Mouse (Mus musculus) frontal cortex, postnatal 10 days (tissue): ENCODE measurements around the gene Gm28044.
"Not testable (repeated sequence)": the region's sequence is repeated elsewhere in the genome, so short reads cannot be mapped to it uniquely, and the experiment has no call there.

Experiments used
- DNase-seq, 2 experiments: peaks; one replicate each; pipeline ENCODE4 v3.0.0; 2022; ENCODE audit warnings: low spot score in 2 of 2, mixed read lengths in 1 of 2

Gm28044 gene

DNA sequence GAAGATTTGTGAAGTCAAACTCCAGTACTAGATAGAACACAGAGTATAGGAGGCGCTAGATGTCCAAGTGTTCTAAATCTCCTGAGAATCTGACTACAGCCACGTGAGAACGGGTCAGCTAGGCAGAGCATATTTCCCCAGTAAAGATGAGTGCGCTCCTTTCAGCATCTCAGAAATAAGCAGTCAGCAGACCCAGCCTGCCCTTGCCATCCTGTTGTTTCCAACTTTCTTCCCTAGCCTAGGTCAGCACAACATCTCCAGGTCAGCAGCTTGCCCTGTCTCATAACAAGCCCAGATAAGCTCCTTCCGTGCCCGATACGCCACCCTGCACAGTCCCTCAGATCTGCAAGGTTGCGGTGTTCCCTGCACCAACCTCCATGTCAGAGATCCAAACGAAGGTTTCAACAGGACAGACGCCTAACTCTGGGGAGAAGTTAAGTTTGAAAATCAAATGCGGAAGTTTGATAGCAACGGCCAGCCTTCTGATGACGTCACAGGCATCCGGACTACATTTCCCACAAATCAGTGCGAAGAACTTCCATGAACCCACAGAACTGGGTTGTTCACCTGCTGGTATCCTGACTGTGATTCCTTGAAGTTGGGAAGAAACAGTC lies at the start of gene Gm28044, which contains the start of gene Zfp953:
Gm28044 (minus strand) TSS at position 406 of the 614 bp plus-strand sequence.
Zfp953 (minus strand) TSS at position 475 of the 614 bp plus-strand sequence.
- peak; percentile 64 to 86 for DNase-seq

DNA sequence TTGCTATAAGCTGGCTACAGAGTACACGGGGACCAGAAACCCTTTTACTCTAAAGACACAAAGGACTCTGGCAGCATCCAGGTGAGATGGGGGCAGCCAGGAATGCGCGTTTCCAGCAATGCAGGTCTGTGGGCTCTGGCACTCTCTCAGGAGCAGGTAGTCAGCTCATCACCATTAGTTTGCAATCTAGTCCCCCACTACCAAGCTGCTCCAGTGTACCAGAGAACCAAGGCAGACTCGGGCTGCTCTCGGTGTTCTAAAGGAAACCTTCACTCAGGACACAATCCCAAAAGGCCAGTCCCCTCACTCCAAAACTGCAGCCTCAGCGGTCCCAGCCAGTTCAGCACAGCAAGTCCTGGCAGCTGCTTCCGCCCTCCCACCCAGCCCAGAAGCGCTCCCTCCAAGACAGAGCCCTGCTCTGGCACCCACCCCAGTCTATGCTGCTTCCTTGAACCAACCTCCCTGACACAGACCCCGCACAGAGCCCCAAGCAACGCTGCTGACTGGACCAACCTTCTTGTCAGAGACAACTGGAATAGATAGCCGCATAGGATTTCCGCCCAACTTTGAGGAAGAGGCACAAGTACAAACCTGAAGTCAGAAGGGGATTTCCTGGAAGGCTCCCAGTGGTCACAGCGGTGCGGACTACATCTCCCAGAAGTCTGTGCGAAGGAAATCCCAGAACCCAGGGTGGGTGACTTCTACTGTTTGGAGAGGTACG lies 39.0 kb upstream of the Gm28044 start, which contains the start of gene Zfp429:
Zfp429 (minus strand) TSS at position 637 of the 721 bp plus-strand sequence.
- peak; percentile 21 to 66 for DNase-seq

DNA sequence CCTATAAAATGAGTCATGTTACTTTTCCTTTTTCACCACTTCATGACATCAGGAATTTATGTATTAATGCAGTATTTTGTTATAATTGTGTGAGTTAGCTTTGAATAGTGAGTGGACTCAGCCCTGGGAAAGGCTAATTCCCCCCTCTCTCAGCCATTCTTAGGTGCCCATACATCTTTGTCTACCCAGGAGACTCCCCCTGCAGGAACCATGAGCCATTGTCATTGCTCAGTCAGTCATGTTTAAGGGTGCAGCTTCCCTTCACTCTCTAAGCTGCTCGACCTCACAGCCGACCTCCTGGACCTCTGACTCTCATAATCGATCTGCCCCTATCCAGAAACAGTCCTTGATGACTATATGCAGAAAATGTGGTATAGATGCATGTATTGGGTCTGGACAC lies 15.9 kb upstream of the Gm28044 start:
- DNase-seq: not testable (repeated sequence)

DNA sequence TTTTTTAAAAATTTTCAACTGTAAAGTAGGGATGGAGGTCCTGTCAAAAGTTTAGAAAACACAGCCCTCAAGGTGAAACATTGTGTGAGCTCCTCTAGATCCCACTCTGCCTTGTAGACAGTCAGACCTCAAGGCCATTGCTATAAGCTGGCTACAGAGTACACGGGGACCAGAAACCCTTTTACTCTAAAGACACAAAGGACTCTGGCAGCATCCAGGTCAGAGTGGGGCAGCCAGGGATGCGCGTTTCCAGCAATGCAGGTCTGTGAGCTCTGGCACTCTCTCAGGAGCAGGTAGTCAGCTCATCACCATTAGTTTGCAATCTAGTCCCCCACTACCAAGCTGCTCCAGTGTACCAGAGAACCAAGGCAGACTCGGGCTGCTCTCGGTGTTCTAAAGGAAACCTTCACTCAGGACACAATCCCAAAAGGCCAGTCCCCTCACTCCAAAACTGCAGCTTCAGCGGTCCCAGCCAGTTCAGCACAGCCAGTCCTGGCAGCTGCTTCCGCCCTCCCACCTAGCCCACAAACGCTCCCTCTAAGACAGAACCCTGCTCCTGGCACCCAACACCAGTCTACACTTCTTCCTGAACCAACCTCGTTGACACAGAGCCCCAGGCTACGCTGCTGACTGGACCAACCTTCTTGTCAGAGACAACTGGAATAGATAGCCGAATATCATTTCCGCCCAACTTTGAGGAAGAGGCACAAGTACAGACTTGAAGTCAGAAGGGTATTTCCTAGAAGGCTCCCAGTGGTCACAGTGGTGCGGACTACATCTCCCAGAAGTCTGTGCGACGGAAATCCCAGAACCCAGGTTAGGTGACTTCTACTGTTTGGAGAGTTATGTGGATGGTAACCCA lies 14.9 kb upstream of the Gm28044 start, which contains the start of the genes Gm28041 and Zfp456:
Gm28041 (minus strand) TSS at position 684 of the 862 bp plus-strand sequence.
Zfp456 (minus strand) TSS at position 761 of the 862 bp plus-strand sequence.
- peak; percentile 18 to 41 for DNase-seq

DNA sequence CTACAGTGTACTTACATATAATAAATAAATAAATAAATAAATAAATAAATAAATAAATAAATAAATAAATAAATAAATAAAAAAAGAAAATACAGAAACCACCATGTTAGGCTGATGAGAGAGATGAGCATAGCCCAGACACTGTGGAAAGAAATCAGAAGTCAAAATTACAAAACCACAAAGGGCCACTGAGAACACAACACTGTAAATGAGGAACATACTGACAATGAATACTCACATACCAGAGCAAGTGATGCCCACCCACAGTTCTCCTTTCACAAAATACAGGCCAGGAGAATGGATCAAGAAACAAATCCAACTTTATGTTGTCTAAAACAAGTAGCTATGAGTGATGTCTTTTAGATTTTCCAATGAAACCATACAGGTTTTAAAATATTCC lies 8.5 kb downstream of the Gm28044 start:
- no peak for DNase-seq

DNA sequence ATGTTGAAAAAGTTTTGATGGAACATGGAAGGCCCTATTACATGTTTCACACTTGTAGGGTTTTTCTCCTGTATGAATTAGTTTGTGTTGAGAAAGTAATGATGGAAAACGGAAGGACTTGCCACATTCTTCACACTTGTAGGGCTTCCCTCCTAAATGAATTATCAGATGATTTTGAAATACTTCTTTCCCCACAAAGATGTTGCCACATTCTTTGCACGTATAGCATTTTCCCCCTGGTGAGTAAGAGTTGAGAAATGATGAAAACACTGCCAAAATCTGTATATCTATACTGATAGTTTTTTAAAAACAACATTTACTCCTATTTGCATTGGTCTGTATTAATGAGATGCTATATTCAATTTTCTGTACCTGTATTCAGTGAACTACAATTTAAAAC lies 16.9 kb downstream of the Gm28044 start:
- no peak for DNase-seq

DNA sequence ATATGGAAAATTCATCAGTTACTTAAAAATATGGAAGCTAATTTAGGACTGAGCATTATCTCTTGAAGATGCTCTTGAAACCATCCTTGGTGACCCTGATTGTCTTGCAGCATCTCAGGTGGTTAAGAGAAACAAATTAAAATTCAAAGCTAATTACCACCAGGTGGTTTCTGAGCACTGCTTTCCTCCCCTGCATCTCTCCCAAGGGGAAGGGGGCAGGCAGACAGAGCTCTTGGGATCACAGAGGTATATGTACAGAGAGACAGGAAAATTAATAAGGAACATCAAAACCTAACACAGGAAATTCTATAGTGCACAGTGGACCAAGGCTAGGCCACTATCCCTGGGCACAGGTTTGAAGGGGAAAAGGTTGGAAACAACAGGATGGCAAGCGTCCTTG lies 27.5 kb downstream of the Gm28044 start:
- no peak for DNase-seq

DNA sequence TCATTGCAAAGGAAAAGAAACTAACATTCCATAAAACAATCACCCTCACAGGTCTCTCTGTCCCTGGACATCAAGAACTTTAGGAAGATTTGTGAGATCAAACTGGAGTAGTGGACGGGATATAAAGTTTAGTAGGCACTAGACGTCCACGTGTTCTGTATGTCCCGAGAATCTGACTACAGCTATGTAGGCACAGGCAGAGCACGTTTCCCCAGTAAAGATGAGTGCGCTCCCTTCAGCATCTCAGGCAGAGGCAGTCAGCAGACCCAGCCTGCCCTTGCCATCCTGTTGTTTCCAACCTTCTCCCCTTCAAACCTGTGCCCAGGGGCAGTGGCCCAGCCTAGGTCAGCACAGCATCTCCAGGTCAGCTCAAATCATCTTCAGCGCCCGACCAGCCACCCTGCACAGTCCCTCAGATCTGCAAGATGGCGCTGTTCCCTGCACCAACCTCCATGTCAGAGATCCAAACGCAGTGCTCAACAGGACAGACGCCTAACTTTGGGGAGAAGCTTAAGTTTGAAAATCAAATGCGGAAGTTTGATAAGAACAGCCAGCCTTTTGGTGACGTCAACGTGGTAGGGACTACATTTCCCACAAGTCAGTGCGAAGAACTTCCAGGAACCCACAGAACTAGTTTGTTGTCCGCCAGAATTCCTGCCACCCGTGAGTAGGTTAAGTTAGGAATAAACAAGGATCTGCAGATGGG lies 28.2 kb downstream of the Gm28044 start, which contains the start of gene Zfp595:
Zfp595 (minus strand) TSS at position 552 of the 706 bp plus-strand sequence.
- peak; percentile 57 to 70 for DNase-seq

DNA sequence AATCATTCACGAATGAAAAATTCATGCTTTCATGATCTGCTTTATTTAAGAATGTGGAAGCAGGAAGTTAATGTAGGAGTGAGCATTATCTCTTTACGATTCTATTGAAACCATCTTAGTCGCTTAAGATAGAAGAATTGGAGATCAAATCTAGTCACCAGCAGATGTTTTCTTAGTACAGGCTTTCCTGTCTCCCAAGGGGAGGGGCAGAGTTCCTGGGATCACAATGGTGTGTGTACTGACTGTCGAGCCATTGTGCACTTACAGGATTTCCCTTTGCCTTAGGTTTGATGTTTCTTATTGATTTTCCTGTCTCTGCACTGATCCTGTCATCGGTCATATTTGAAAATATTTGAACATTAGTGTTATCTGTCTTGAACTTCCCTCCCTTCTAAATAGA lies 53.6 kb downstream of the Gm28044 start:
- no peak for DNase-seq

DNA sequence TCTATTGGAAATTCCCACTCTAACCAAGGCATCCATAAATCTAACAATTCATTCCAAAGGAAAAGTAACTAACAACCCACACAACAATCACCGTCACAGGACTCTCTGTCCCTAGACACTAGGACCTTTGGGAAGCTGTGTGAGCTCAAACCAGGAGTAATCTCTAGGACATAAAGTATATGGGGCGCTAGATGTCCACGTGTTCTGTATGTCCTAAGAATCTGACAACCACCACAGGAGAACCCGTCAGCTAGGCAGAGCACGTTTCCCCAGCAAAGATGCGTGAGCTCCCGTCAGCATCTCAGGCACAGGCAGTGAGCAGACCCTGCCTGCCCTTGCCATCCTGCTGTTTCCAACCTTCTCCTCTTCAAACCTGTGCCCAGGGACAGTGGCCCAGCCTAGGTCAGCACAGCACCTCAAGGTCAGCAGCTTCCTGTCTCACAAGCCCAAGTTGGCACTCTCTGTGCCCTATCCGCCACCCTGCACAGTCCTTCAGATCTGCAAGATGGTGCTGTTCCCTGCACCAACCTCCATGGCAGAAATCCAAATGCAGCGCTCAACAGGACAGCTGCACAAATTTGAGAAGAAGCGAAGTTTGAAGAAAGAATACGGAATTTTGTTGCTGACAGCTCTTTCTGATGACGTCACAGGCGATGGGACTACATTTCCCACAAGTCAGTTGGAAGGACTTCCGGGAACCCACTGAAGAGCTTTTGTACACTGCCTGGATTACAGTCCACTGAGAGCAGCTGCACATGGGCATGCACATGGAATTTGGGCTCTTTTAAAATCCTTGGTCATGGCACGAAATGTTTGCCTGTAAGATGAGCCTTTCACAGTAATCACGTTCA lies 54.3 kb downstream of the Gm28044 start, which contains the start of gene Zfp457:
Zfp457 (minus strand) TSS at position 664 of the 851 bp plus-strand sequence.
- peak; percentile 88 to 89 for DNase-seq

DNA sequence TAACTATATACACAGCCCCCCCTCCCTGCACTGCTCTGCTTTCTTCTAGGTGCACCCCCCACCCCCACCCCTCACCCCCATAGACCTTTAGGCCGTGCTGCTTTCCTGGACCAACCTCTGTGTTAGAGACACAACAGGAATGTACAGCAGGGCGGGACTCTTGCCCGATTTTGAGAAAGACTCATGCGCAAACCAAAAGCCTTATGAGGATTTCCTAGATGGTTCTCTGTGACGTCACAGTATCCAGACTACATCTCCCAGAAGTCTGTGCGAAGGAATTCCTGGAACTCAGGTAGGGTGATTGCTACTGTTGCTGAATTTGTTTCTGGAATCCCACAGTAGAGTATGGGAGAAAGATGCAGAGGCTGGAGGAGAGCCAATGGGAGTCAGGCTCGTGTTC lies 82.0 kb downstream of the Gm28044 start, which contains the start of gene Zfp458:
Zfp458 (minus strand) TSS at position 153 of the 400 bp plus-strand sequence.
- DNase-seq: no peak

DNA sequence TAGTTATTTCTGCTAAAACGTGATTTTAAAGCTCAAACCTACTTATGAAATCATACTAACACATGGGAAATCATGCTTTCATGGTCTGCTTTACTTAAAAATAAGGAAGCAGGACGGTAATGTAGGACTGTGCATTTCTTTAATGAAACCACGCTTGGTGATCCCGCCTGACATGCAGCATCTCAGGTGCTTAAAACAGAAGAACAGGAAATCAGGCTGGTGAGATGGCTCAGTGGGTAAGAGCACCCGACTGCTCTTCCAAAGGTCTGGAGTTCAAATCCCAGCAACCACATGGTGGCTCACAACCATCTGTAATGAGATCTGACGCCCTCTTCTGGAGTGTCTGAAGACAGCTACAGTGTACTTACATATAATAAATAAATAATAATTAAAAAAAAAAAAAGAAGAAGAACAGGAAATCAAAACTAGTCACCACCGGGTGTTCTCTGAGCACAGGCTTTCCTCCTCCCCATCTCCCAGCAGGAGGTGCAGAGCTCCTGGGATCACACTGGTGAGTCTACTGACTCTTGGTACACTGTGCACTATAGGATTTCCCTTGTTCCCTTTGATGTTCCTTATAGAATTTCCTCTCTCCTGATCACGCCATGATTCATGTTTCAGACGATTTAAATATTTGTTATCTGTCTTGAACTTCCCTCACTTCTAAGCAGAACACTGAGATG lies 90.8 kb downstream of the Gm28044 start:
- DNase-seq: not testable (repeated sequence)

DNA sequence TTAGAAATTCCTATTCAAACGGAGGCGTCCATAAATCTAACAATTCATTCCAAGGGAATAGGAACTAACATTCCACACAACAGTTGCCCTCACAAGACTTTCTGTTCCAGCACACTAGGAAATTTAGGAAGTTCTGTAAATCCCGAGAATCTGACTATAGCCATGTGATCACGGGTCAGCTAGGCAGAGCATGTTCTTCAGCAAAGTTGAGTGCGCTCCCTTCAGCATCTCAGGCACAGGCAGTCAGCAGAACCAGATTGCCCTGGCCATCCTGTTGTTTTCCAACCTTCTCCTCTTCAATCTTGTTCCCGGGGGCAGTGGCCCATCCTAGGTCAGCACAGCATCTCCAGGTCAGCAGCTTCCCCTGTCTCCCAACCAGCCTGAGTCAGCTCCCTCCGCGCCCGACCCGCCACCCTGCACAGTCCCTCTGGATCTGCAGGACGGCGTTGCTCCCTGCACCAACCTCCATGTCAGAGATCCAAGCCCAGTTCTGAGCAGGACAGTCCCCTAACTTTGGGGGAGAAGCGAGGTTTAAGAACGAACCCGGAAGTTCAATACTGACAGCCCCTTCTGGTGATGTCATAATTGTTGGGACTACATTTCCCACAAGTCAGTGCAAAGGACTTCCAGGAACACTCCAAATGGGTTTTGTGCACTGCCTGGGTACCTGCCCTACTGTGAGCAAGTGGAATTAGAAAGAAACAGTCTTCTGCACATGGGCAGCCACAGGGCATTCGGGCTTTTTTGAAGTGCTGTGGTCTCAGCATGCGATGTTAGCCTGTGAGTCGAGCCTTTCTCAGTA lies 91.6 kb downstream of the Gm28044 start:
- peak; percentile 67 to 68 for DNase-seq
